Mouse (Mus musculus) hindlimb bud, embryonic 11.5 days (tissue): ENCODE results near the gene Prkca.

Source experiments
- DNase-seq: peaks from one replicate; pipeline ENCODE4 v3.0.0-alpha.2; 2012; ENCODE audit warnings: low read depth, low spot score; ENCODE audit errors: extremely low spot score

The Prkca gene

DNA sequence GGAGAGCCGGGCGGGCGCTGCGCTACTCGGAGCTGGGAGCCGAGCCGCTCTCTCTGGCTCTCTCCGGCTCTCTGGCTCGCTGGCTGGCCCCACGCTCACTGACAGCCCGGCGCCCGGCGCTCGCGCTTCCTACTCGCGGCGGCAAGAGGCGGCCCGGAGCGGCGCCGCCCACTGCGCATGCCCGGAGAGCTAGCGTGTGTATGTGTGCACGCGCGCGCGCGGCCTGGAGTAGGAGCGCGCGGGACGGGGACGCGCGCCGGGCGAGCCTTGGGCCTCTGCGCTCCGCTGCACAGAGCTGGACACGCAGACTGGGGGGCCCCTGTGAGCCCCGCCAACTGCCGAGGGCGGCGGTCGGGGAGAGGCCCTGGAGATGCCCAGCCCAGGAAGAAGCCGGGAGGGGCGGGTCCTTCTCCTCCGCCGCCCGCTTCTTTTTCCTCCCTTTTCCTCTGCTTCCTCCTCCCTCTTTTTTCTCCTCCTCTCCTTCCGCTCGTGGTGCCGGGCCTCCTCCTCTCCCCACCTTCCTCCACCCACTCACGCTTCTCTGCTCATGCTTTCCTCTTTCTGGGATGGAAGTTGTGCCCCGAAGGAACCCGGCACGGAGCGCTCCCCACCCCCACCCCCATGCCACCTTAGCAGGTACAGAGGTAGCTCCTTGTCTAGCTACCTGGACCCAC, at the start of gene Prkca:
Gene Prkca (minus strand): TSS at position 140 of the 674 bp plus-strand sequence.
- peak; percentile 62 for DNase-seq

DNA sequence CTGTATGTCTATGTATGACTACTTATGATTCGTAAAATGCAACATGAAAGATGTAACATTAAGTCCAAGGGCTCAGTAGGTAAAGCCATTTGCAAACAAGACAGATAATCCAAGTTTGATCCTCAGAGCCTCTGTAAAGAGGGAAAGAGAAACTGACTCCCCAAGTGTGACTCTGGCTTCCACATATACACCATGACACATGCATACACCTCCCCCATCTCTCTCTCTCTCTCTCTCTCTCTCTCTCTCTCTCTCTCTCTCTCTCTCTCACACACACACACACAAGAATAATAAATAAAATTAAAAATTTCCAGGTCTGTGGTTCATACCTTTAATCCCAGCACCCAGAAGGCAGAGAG, 41.9 kb upstream of the Prkca start:
- DNase-seq: no peak

DNA sequence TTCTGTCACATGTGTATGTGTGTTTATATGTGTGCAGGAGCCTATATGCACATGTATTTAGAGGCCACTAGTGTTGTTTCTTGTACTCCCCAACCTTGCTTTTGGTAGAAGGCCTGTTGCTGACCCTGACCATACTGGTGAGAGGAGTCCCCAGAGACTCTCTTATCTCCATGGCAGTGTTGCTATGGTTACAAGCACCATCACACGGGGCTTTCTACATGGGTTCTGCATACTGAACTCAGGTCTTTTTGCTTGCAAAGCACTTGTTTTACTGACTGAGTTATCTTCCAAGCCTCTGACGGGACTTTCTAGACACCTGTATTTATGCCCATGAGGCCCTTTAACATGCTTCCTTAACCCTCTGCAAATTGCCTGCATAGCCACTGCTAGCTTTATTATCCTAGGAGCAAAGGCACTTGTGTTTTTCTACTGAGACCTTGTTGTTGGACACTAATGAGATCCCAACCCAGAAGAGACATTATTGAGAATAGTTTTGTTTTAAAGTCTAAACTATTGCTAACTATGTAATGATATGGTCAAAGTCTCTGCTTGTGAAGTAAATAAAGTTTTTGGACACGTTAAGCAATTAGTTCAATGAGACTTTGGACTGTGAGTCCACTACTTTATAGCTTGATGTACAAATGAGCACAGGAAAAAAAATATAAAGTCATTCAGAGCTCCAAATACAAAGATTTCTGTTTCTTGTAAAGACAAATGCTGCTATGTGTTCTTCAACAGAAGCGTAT, 41.4 kb upstream of the Prkca start:
- no peak for DNase-seq

DNA sequence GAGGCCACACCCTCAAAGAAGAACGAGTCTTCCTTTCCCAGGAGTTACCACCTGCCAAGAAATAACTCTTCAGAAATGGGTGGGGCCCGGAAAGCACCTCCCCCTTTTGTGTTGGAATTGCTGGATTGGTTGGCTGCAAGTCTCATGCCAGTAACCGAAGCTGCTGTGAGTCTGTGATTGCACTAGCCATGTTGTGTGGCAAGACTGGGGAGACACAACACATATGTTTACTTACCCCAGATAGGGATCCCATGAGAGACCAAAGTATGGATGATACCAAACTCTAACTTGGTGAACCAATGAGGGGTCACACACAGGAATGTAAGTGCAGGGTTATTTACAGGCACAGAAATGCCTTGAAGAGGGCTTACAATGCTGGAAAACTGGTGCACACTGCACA, 38.9 kb upstream of the Prkca start:
- DNase-seq: no peak

DNA sequence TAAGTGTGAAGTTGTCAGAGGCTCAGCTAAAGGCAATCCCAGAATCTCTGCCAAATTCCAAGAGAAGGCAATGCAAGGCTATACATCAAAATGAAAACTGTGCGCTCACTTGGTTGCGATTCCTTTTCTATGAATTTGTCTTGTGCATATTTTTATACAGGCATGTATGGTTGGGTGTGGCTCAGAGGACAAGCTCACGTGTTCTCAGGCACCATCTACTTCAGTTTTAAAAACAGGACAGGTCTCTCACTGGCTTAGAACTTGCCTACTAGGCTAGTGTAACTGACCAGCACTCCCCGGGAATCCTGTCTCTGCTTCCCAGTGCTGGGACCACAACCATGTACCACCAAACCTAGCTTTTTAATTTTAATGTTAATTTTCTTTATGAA, 34.6 kb upstream of the Prkca start:
- no peak for DNase-seq

DNA sequence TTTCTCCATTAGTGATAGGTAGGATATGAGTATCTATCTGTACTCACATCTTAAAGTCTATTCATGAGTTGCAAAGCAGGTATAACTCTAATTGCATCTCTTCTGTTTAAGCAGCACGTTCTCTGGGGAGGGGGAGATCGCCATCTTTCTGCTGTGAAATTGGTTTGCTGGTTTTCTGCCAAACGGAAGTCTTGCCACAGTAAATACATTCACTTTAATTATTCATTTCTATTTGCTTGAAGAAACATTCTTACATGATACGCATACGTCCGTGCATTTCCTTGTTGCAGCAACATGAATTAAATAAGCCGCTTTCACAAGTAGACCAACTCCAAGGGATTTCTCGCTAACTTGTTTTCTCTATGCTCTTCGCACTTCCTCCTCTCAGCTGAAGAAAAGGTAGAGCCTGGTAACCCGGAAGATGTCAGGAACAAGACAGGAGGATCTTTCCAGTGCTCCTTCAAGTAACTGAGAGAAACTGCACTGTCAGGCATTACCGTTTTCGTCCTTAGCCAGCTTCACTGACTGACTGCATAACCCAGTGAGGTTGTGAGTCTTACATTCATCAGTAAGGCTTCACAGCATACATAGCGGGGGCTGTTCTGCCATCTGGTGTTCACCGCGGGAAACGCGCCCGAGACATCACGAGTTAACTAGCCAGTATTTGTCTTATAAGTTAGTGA, 34.1 kb upstream of the Prkca start:
- DNase-seq: peak; percentile 62

DNA sequence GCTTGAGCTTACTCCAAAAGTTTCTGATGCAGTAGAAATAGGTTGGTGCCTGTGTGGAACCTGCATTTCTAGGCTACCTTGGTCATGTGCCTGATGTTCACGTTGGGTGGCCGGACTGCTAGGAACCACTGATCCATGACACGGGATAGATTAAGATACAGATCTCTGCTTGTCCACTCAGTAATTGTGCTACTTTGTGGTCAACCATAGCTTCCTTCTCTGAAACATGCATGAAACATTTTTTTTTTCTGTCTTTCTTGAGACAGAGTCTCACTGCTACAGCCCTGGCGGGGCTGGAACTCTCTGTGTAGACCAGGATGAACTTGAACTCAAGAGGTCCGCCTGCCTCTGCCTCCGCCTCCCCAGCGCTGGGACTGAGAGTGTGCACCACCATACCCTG, 33.1 kb upstream of the Prkca start:
- DNase-seq: no peak

DNA sequence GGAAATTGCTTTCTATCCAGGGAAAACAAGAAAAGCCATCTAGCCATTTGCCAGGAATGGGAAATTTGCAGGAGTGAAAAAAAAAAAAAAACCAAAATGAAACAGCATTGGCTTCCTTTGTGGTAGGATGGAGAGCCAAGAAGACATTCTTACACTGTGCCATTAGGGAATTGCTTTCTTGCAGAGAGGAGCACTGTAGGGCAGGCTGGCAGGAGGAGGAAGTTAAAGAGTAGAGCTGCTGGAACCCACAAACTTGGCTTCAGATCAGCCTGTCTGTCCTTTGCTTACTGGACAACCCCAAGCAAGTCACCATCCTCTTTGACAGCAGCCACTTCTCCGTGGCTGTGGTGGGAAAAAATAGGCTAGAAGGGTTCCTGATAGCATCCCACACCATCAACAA, 23.3 kb upstream of the Prkca start:
- DNase-seq: no peak

DNA sequence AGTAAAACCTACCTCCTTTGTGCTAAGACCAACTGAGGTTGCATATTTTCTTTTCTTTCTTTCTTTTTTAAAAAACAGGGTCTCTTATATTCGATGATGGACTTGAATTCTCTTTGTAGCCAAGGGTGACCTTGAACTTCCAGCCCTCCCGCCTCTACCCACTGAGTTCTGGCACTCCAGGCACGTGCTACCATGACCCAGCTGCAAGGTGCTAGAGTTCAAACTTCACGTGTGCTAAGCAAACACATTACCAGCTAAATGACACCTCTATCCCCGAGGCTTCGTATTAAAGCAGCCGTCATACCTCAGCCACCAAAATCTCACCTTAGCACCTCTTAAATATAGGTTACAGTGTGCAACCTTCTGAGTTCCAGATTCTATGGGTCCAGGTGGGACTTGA, 21.9 kb upstream of the Prkca start:
- DNase-seq: no peak

DNA sequence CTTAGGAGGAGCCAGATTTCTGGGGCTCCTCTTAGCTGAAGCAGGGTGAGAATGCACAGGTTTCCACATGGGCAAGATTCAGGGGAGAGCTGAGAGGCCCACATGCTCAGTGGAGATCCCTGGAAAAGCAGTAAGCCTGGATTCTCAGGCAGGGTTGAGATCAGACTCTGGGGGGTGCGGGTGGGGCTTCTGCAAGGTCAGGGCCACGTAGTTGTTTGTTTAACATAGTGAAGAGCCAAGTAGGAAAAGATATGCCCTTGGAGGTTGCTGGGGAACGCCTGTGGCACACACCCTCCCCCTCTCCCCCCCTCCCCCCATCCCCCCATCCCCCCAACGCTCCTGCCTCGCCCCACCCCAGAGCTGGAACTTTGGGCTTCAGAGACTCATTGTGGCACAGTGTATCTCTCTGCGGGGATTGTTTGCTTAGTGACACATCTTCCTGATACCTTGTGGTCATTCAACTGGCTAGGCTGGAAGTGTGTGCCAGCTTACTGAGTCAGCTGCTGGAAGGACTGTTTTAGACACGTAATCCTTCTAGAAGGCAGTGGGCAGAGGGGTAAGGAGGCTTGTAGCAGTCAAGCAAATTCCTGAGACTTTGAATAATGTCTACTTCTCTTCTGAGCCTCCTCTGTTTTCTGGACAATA, 21.3 kb upstream of the Prkca start:
- no peak for DNase-seq

DNA sequence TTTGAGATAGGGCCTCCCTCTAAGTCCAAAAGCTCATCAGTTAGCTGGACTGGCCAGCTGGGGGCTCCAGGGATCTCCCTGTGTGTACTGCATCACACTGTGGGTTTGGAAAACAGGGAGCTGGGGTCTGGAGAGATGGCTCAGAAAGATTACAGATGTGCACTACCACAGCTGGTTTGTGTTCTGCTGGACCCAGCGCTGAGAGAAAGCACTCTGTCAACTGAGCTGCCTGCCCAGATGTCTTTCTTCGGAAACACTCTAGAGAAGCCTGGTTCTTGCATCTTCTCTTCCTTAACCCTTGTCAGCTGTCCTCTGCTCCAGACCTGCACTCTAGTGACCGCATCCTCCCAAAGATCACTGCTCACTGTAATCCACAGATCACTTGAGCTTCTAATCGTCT, 20.3 kb upstream of the Prkca start:
- no peak for DNase-seq

DNA sequence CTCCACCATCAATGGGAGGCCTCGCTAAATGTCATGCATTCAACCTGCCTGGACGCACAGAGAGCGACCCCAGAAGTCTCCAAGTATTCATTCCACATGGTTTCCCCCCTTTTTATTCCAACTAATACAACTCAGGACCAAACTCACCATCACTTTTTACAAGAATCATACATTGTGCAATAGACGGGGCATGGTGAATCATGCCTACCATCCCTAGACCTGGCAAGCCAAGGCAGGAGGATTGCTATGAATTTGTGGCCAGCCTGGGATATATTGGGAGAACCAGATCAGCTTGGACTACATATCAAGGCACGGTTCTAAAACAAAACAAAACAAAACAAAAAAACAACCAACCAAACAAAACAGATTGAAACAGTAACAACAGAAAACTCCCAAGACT, 19.2 kb upstream of the Prkca start:
- no peak for DNase-seq

DNA sequence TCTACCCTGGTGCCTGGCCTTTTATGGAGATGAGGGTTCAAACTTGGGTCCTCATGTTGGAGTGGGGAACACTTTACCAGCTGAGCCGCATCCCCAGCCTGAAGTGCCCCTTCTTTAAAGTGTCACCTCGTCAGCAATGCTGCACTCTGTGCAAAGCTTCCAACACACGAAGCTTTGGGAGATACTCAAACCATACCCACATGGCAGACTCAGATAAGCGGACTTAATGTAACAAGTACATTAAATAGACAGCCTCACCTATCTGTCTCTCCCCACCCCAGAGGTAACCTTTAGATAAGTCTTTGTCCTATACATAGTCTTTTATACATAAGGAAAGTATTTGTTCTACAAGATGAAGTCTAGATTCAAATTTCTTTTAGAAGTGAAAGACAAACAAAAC, 17.3 kb upstream of the Prkca start:
- DNase-seq: no peak

DNA sequence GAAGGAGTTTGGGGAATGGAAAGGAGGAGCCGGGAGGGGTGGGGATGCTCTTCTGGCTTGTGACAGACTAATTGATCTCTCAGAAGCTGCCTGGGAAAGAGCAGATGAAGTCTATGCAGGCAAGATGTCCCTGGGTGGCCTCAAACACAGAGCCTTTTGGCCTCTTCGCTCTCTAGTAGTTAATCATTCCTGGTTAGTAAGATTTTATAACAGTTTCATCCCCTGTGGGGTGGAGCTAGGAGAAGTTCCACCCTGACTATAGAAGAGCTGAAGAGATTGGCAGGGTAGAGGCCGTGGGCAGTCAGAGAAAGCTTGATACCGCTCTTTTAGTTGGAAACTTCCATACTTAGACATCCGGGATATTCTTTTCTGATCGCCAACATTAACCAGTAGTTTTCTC, 15.2 kb upstream of the Prkca start:
- DNase-seq: no peak

DNA sequence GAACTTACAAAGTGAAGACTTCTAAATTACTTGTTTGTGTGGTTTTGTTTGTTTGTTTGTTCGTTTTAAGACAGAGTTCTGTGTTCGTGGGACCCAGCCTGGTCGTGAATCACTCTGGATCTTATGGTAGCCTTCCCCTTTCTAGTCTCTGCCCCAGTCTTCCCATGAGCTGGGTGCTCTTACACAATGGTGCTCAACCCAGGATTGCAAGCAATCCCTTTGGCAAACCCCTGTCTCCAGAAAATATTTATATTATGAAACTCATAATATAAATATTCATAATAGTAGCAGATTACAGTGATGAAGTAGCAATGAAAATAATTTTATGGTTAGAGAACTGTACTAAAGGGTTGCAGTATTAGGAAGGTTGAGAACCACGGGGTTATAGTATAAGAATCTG, 12.3 kb upstream of the Prkca start:
- no peak for DNase-seq

DNA sequence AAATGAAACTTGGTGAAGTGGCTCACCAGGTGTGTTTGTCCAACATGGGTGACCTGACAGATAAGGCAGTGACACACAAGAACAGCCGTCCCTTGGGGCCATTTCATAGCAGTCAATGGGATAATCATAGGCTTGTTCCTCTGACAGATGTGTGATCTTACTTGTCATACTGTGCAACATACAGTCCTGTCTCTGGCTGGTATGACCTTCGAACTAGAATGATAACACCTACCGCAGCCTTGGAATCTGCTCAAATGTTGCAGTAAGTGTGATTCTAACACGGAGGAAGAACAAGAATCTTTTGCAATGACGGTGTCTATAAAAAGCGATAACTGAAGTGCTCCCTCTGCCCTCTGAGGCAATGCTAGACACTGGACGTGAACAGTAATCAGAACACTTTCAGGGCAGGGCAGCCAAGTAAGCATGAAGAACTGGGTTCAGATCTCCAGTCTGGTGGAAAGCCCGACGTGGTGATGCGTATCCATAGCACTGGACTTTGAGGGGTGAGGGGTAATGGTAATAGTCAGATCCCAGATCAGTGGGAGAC, 9.2 kb upstream of the Prkca start:
- DNase-seq: no peak

DNA sequence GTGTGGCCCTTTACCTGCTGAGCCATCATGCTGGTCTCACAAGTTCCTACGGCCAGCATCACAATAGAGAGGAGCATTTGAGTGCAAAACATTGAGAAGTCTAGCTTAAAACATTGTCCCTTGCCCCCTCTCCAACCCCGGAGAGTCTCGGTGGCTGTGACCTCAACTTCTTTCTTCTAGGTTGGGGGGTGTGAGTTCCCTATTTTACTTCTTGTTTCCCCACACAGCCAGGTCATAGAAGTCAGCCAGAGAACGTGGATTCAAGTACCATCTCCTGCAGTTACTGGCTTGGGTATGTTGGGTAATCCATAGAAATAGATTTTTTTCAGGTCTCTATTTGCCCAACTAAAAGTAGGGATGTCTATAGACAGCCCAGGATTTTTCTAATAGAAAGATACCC, 7.1 kb upstream of the Prkca start:
- DNase-seq: no peak

DNA sequence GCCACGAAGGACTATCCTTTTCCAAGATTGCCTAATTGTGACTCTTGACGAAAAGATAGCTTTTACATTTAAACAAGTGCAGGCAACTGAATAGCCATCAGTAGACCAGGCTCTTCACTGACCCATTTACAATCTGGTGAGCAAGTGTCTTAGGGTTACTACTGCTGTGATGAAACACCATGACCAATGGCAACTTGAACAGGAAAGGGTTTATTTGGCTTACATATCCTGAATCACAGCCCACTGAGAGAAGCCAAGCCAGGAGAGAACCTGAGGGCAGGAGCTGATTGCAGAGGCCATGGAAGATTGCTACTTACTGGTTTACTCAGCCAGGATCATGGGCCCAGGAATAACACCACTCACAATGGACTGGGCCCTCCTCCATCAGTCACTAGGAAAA, 1.6 kb upstream of the Prkca start:
- DNase-seq: no peak

DNA sequence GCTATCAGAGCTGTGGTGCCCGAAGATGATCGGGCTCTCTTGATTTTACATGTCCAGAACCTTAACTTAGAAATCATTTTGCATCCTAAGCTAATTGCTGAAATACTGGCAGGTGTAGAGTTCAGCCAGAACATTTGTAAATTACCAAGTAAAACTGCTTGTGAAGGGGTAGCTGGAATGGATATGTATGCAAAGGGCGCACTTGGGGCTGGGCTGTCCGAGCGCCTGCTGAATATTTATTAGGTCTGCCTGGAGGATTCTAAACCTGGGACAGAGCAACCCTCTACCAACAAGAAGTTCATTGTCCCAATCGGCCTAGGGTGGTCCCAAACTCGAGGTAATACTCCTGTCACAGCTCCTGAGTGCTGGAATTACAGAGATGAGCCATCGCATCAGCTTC, 1.0 kb upstream of the Prkca start:
- no peak for DNase-seq

DNA sequence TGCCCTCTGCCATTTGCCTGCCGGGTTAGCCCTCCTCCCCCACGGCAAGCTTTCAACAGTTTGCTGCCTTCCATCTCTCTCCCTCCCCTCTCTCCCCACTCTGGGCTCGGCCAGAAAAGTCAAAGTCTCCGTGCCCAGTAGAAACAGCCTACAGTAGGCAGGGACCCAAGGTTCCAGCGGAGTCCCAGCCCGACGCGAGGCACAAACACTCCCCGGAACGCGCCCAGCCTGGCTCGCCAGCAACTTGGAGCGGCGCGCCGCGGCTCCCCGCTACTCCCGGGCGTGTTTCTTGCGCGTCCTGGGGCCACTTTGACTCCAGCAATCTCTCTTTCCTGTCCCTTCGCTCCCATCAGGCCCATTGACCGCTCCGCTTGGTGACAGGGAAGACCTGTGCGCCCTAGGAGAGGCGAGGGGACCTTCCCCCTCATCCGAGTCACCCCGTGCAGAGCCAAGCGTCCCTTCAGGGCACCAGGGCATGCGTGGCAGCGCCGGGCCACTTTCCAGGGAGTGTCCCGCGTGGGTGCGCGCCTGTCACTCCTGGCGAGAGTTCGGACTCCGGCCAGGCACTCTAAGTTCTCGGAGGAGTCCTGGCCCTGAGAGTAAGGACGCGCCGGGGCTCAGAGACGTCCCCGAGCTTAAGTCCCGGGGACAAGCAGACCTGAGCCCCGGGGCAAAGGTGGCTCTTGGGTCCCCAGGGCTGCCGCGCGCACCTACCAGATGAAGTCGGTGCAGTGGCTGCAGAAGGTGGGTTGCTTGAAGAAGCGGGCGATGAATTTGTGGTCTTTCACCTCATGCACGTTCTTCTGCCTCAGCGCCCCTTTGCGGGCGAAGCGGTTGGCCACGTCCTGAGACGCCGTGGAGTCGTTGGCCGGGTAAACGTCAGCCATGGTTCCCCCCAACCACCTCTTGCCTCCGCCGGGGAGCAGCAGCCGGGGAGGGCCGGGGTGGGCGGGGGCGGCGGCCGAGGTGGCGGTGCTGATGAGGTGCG, 653 bp downstream of the Prkca start, which contains the start of gene Apoh:
Gene Apoh (plus strand): TSS at position 574 of the 988 bp plus-strand sequence.
- DNase-seq: no peak
